Mouse (Mus musculus): Measurements from ENCODE around the gene Txndc15. TPM values are rescaled to one million over a fixed set of nuclear protein-coding genes. Genes with fewer than 3 reads are reported as not detected.

The Txndc15 gene
- polyA plus RNA-seq, 1 experiment from 2014 or later, result 156 TPM

- Histone ChIP-seq H3K9me3 (ENCODE audit: control insufficient read depth, low read length) (no peaks in the 10 kb centered on the region), H3K4me1 (ENCODE audit: control insufficient read depth, insufficient read depth, low read length) (no peaks in the 10 kb centered on the region), H3K27ac (ENCODE audit: low read depth, low read length) (no peak overlapping the region), H3K4me3 (ENCODE audit: low read depth, low read length) (no peak overlapping the region), H3K27me3 (ENCODE audit: control insufficient read depth, insufficient read depth, low read length) (no peaks in the 10 kb centered on the region), H3K4me2 (ENCODE audit: low read depth, low read length) (no peak overlapping the region), H3K9ac (replicated peaks; ENCODE audit: low read depth, low read length) (no peak overlapping the region), H3K36me3 (ENCODE audit: control insufficient read depth, insufficient read depth, low read length) (no peaks in the 10 kb centered on the region)
- no peak for ATAC-seq (ENCODE audit: low read depth)
- WGBS, result 36% methylated on average over 8 of the region's 8 CpGs
These were observed 27.9 kb downstream of the Txndc15 start for GRCm38 (mm10) chr13:55742306-55742705.

GRCm38 (mm10) chr13:55754380-55754779 is 39.9 kb downstream of the Txndc15 start:
- no peak overlapping the region for H3K27ac ChIP-seq (ENCODE audit: low read depth, low read length)
- WGBS, result 85% methylated on average over 13 of the region's 13 CpGs
- no peaks in the 10 kb centered on the region for H3K27me3 ChIP-seq (ENCODE audit: control insufficient read depth, insufficient read depth, low read length)
- 0 out of 2 replicates have a peak, but pooled peaks cover 3% of the 10 kb centered on the region for H3K4me1 ChIP-seq (ENCODE audit: control insufficient read depth, insufficient read depth, low read length)
- H3K36me3 ChIP-seq (ENCODE audit: control insufficient read depth, insufficient read depth, low read length), result no peaks in the 10 kb centered on the region
- H3K9ac ChIP-seq (replicated peaks; ENCODE audit: low read depth, low read length), result no peak overlapping the region
- no peak overlapping the region for H3K4me2 ChIP-seq (ENCODE audit: low read depth, low read length)
- no peak for ATAC-seq (ENCODE audit: low read depth)
- H3K4me3 ChIP-seq (ENCODE audit: low read depth, low read length), result no peak overlapping the region
- H3K9me3 ChIP-seq (ENCODE audit: control insufficient read depth, low read length), result no peaks in the 10 kb centered on the region

- Histone ChIP-seq H3K4me1 (ENCODE audit: control insufficient read depth, insufficient read depth, low read length) (no peaks in the 10 kb centered on the region), H3K4me2 (ENCODE audit: low read depth, low read length) (no peak overlapping the region), H3K27me3 (ENCODE audit: control insufficient read depth, insufficient read depth, low read length) (no peaks in the 10 kb centered on the region), H3K27ac (ENCODE audit: low read depth, low read length) (no peak overlapping the region), H3K36me3 (ENCODE audit: control insufficient read depth, insufficient read depth, low read length) (no peaks in the 10 kb centered on the region), H3K9ac (replicated peaks; ENCODE audit: low read depth, low read length) (no peak overlapping the region), H3K9me3 (ENCODE audit: control insufficient read depth, low read length) (no peaks in the 10 kb centered on the region), H3K4me3 (ENCODE audit: low read depth, low read length) (no peak overlapping the region)
- WGBS, result 34% methylated on average over 8 of the region's 8 CpGs
- no peak for ATAC-seq (ENCODE audit: low read depth)
These were observed 42.3 kb downstream of the Txndc15 start for GRCm38 (mm10) chr13:55756789-55757188.

GRCm38 (mm10) chr13:55757645-55758044 is 43.2 kb downstream of the Txndc15 start:
- H3K27me3 ChIP-seq (ENCODE audit: control insufficient read depth, insufficient read depth, low read length), result no peaks in the 10 kb centered on the region
- H3K4me2 ChIP-seq (ENCODE audit: low read depth, low read length), result no peak overlapping the region
- no peaks in the 10 kb centered on the region for H3K9me3 ChIP-seq (ENCODE audit: control insufficient read depth, low read length)
- H3K27ac ChIP-seq (ENCODE audit: low read depth, low read length), result no peak overlapping the region
- no peak for ATAC-seq (ENCODE audit: low read depth)
- no peak overlapping the region for H3K9ac ChIP-seq (replicated peaks; ENCODE audit: low read depth, low read length)
- 86% methylated on average over 6 of the region's 6 CpGs for WGBS
- no peaks in the 10 kb centered on the region for H3K4me1 ChIP-seq (ENCODE audit: control insufficient read depth, insufficient read depth, low read length)
- H3K4me3 ChIP-seq (ENCODE audit: low read depth, low read length), result no peak overlapping the region
- H3K36me3 ChIP-seq (ENCODE audit: control insufficient read depth, insufficient read depth, low read length), result no peaks in the 10 kb centered on the region

GRCm38 (mm10) chr13:55760576-55760975 is 46.1 kb downstream of the Txndc15 start:
- no peak overlapping the region for H3K4me3 ChIP-seq (ENCODE audit: low read depth, low read length)
- no peak overlapping the region for H3K9ac ChIP-seq (replicated peaks; ENCODE audit: low read depth, low read length)
- no peaks in the 10 kb centered on the region for H3K36me3 ChIP-seq (ENCODE audit: control insufficient read depth, insufficient read depth, low read length)
- H3K4me2 ChIP-seq (ENCODE audit: low read depth, low read length), result no peak overlapping the region
- no peaks in the 10 kb centered on the region for H3K4me1 ChIP-seq (ENCODE audit: control insufficient read depth, insufficient read depth, low read length)
- H3K9me3 ChIP-seq (ENCODE audit: control insufficient read depth, low read length), result no peaks in the 10 kb centered on the region
- H3K27ac ChIP-seq (ENCODE audit: low read depth, low read length), result no peak overlapping the region
- WGBS, result 34% methylated on average over 10 of the region's 10 CpGs
- no peak for ATAC-seq (ENCODE audit: low read depth)
- no peaks in the 10 kb centered on the region for H3K27me3 ChIP-seq (ENCODE audit: control insufficient read depth, insufficient read depth, low read length)

GRCm38 (mm10) chr13:55761486-55761885 is 47.0 kb downstream of the Txndc15 start:
- Histone ChIP-seq H3K4me3 (ENCODE audit: low read depth, low read length) (no peak overlapping the region), H3K27ac (ENCODE audit: low read depth, low read length) (no peak overlapping the region), H3K9me3 (ENCODE audit: control insufficient read depth, low read length) (no peaks in the 10 kb centered on the region), H3K9ac (replicated peaks; ENCODE audit: low read depth, low read length) (no peak overlapping the region), H3K4me2 (ENCODE audit: low read depth, low read length) (no peak overlapping the region), H3K36me3 (ENCODE audit: control insufficient read depth, insufficient read depth, low read length) (no peaks in the 10 kb centered on the region), H3K4me1 (ENCODE audit: control insufficient read depth, insufficient read depth, low read length) (no peaks in the 10 kb centered on the region), H3K27me3 (ENCODE audit: control insufficient read depth, insufficient read depth, low read length) (no peaks in the 10 kb centered on the region)
- 74% methylated on average over 10 of the region's 10 CpGs for WGBS
- ATAC-seq (ENCODE audit: low read depth), result no peak

GRCm38 (mm10) chr13:55774352-55774751 is 59.9 kb downstream of the Txndc15 start:
- Histone ChIP-seq H3K9me3 (ENCODE audit: control insufficient read depth, low read length) (no peaks in the 10 kb centered on the region), H3K9ac (replicated peaks; ENCODE audit: low read depth, low read length) (no peak overlapping the region), H3K4me1 (ENCODE audit: control insufficient read depth, insufficient read depth, low read length) (no peaks in the 10 kb centered on the region), H3K27ac (ENCODE audit: low read depth, low read length) (no peak overlapping the region), H3K4me2 (ENCODE audit: low read depth, low read length) (no peak overlapping the region), H3K36me3 (ENCODE audit: control insufficient read depth, insufficient read depth, low read length) (no peaks in the 10 kb centered on the region), H3K27me3 (ENCODE audit: control insufficient read depth, insufficient read depth, low read length) (no peaks in the 10 kb centered on the region), H3K4me3 (ENCODE audit: low read depth, low read length) (no peak overlapping the region)
- ATAC-seq (ENCODE audit: low read depth), result no peak
- 90% methylated on average over 7 of the region's 7 CpGs for WGBS

- Histone ChIP-seq H3K4me2 (ENCODE audit: low read depth, low read length) (no peak overlapping the region), H3K27ac (ENCODE audit: low read depth, low read length) (no peak overlapping the region), H3K27me3 (ENCODE audit: control insufficient read depth, insufficient read depth, low read length) (no peaks in the 10 kb centered on the region), H3K9me3 (ENCODE audit: control insufficient read depth, low read length) (no peaks in the 10 kb centered on the region), H3K9ac (replicated peaks; ENCODE audit: low read depth, low read length) (no peak overlapping the region), H3K4me1 (ENCODE audit: control insufficient read depth, insufficient read depth, low read length) (no peaks in the 10 kb centered on the region), H3K36me3 (ENCODE audit: control insufficient read depth, insufficient read depth, low read length) (no peaks in the 10 kb centered on the region), H3K4me3 (ENCODE audit: low read depth, low read length) (no peak overlapping the region)
- 53% methylated on average over 11 of the region's 11 CpGs for WGBS
- no peak for ATAC-seq (ENCODE audit: low read depth)
These were observed 60.6 kb downstream of the Txndc15 start for GRCm38 (mm10) chr13:55775056-55775455.

Data from neural tube, embryonic 14.5 days (tissue).